Mouse (Mus musculus): ENCODE measurements around the gene Pkd1.

The Pkd1 gene

DNA sequence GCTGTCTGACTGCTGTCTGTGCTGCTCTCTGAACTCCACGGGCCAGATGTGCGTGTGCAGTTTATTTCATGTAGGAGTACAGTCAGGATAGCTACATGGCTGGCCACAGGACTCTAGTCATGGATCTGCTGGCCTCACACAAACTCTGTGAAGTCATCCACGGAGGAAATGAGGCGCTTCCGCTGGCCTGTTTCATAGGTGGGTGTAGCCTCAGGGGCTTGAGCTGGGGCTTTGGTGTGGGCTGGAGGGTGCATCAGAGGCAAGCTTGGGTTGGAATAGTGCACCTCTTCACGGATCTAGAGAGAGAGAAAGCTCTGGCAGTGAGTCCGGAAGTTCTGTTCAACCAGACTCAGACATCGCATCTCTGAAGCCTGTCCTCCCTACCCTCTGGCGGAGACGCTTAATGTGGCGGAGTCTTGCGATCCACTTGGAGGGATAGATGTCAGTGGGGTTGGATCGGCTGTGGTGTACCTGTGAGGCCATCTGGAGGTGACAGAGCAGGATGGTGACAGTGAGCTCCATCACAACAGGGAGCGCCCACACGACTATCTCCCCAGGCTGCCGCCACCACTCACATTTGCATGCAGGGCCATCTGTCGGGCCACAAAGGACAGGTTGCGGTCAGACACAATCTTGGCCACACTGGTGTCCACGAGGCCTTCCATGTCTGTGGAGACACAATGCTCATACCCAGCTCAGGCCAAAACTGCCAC, 47.0 kb downstream of the Pkd1 start:
- peaks cover 4% of the 10 kb centered on the region; the same call in 1 of the 2 replicates for H3K36me3 ChIP-seq (ENCODE audit: control insufficient read depth, insufficient read depth, low read length, poor library complexity, severe bottlenecking)

GRCm38 (mm10) chr17:24597989-24598388, 48.4 kb downstream of the Pkd1 start:
- H3K27me3 ChIP-seq (ENCODE audit: control insufficient read depth, insufficient read depth, low read length, poor library complexity, severe bottlenecking) = no peaks in the 10 kb centered on the region
- no peak for DNase-seq (ENCODE audit: low read depth, low spot score)
- H3K36me3 ChIP-seq (ENCODE audit: control insufficient read depth, insufficient read depth, low read length, poor library complexity, severe bottlenecking) = peaks cover 5% of the 10 kb centered on the region

More for the DNA sequence above, 47.0 kb downstream of the Pkd1 start:
- no peaks in the 10 kb centered on the region for H3K27me3 ChIP-seq (ENCODE audit: control insufficient read depth, insufficient read depth, low read length, poor library complexity, severe bottlenecking)
- no peak for DNase-seq (ENCODE audit: low read depth, low spot score)

- Histone ChIP-seq H3K27me3 (ENCODE audit: control insufficient read depth, insufficient read depth, low read length, poor library complexity, severe bottlenecking) (no peaks in the 10 kb centered on the region), H3K36me3 (ENCODE audit: control insufficient read depth, insufficient read depth, low read length, poor library complexity, severe bottlenecking) (peaks cover 5% of the 10 kb centered on the region)
- no peak for DNase-seq (ENCODE audit: low read depth, low spot score)
Measured at GRCm38 (mm10) chr17:24600502-24600901, 50.9 kb downstream of the Pkd1 start.

DNA sequence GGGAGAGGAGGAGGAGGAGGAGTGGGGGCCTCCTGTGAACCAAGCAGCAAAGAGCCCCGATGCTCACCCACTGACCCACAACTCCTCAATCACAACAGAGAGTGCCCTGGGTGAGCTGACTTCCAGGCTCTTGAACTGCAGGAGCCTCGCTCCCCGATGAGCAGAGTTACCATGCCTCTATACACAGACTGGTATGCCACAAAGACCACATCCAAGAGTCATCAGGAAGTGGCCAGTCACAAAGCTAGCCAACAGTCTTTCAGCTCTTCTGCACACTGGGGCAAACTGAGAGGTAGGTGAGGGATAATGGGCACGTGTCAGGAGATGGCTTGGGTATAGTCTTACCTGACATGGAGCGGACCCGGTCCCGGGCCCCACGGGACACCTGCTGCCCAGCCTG, 54.3 kb downstream of the Pkd1 start:
- DNase-seq (ENCODE audit: low read depth, low spot score) = no peak
- no peaks in the 10 kb centered on the region for H3K27me3 ChIP-seq (ENCODE audit: control insufficient read depth, insufficient read depth, low read length, poor library complexity, severe bottlenecking)
- peaks cover 1% of the 10 kb centered on the region for H3K36me3 ChIP-seq (ENCODE audit: control insufficient read depth, insufficient read depth, low read length, poor library complexity, severe bottlenecking)

DNA sequence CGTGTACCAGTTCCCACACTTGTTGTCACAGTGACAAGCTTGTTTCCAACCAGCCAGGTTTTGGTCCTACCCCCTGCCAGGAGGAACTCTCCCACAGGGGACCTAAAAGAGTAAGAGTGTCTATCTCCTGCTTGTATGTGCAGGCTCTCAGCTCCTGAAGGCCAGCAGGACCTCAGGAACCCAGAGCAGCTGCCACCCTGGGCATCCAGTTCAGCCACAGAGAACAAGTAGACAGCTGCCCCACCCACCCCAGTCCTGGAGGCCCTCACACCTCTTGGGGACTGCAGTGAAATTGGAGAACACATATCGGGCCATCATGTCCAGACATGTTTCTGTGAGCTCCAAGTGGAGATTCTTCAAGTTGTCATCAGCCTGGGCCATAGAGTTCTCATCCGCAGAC, 54.9 kb downstream of the Pkd1 start:
- no peak for DNase-seq (ENCODE audit: low read depth, low spot score)
- Histone ChIP-seq H3K36me3 (ENCODE audit: control insufficient read depth, insufficient read depth, low read length, poor library complexity, severe bottlenecking) (peaks cover 1% of the 10 kb centered on the region), H3K27me3 (ENCODE audit: control insufficient read depth, insufficient read depth, low read length, poor library complexity, severe bottlenecking) (no peaks in the 10 kb centered on the region)

- Histone ChIP-seq H3K27me3 (ENCODE audit: control insufficient read depth, insufficient read depth, low read length, poor library complexity, severe bottlenecking) (no peaks in the 10 kb centered on the region), H3K36me3 (ENCODE audit: control insufficient read depth, insufficient read depth, low read length, poor library complexity, severe bottlenecking) (no peaks in the 10 kb centered on the region; the same call in 1 of the 2 replicates)
- no peak for DNase-seq (ENCODE audit: low read depth, low spot score)
Measured at GRCm38 (mm10) chr17:24608370-24608769, 58.7 kb downstream of the Pkd1 start.

- DNase-seq (ENCODE audit: low read depth, low spot score) = no peak
- no peaks in the 10 kb centered on the region; the same call in 1 of the 2 replicates for H3K36me3 ChIP-seq (ENCODE audit: control insufficient read depth, insufficient read depth, low read length, poor library complexity, severe bottlenecking)
- no peaks in the 10 kb centered on the region for H3K27me3 ChIP-seq (ENCODE audit: control insufficient read depth, insufficient read depth, low read length, poor library complexity, severe bottlenecking)
Measured at GRCm38 (mm10) chr17:24608874-24609273, 59.2 kb downstream of the Pkd1 start.

DNA sequence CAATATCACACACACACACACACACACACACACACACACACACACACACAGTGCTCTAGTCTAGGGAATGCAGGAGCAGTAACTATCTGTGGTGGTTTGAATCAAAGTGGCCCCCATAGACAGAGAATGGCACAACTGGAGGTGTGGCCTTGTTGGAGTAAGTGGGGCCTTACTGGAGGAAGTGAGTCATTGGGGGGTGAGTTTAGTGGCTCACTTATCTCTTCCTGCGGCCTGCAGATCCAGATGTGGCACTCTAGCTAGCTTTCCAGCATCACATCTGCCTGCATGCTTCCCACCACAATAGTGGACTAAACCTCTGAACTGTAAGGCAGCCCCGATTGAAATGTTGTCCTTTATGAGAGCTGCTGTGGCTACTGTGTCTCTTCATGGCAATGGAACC, 61.1 kb downstream of the Pkd1 start:
- H3K36me3 ChIP-seq (ENCODE audit: control insufficient read depth, insufficient read depth, low read length, poor library complexity, severe bottlenecking) = peaks cover 4% of the 10 kb centered on the region; the same call in 1 of the 2 replicates
- H3K27me3 ChIP-seq (ENCODE audit: control insufficient read depth, insufficient read depth, low read length, poor library complexity, severe bottlenecking) = no peaks in the 10 kb centered on the region
- no peak for DNase-seq (ENCODE audit: low read depth, low spot score)

GRCm38 (mm10) chr17:24617561-24618194, 68.0 kb downstream of the Pkd1 start:
- DNase-seq (ENCODE audit: low read depth, low spot score) = no peak
- H3K36me3 ChIP-seq (ENCODE audit: control insufficient read depth, insufficient read depth, low read length, poor library complexity, severe bottlenecking) = peaks cover 9% of the 10 kb centered on the region
- H3K27me3 ChIP-seq (ENCODE audit: control insufficient read depth, insufficient read depth, low read length, poor library complexity, severe bottlenecking) = no peaks in the 10 kb centered on the region

GRCm38 (mm10) chr17:24625472-24625871, 75.8 kb downstream of the Pkd1 start:
- H3K36me3 ChIP-seq (ENCODE audit: control insufficient read depth, insufficient read depth, low read length, poor library complexity, severe bottlenecking) = peaks cover 4% of the 10 kb centered on the region; the same call in 1 of the 2 replicates
- H3K27me3 ChIP-seq (ENCODE audit: control insufficient read depth, insufficient read depth, low read length, poor library complexity, severe bottlenecking) = no peaks in the 10 kb centered on the region
- DNase-seq (ENCODE audit: low read depth, low spot score) = no peak

GRCm38 (mm10) chr17:24628646-24629045, 79.0 kb downstream of the Pkd1 start:
- Histone ChIP-seq H3K27me3 (ENCODE audit: control insufficient read depth, insufficient read depth, low read length, poor library complexity, severe bottlenecking) (no peaks in the 10 kb centered on the region), H3K36me3 (ENCODE audit: control insufficient read depth, insufficient read depth, low read length, poor library complexity, severe bottlenecking) (peaks cover 3% of the 10 kb centered on the region; the same call in 1 of the 2 replicates)
- peak; percentile 81 for DNase-seq (ENCODE audit: low read depth, low spot score)

- H3K27me3 ChIP-seq (ENCODE audit: control insufficient read depth, insufficient read depth, low read length, poor library complexity, severe bottlenecking) = no peaks in the 10 kb centered on the region
- no peak for DNase-seq (ENCODE audit: low read depth, low spot score)
- H3K36me3 ChIP-seq (ENCODE audit: control insufficient read depth, insufficient read depth, low read length, poor library complexity, severe bottlenecking) = no peaks in the 10 kb centered on the region; the same call in 1 of the 2 replicates
Measured at GRCm38 (mm10) chr17:24630072-24630471, 80.4 kb downstream of the Pkd1 start.

GRCm38 (mm10) chr17:24632167-24632812, 82.7 kb downstream of the Pkd1 start, which contains the start of the genes Tsc2 and Nthl1:
Gene Tsc2 (minus strand): TSS chr17:24632630.
Gene Nthl1 (plus strand): TSS chr17:24632680.
- no peaks in the 10 kb centered on the region for H3K27me3 ChIP-seq (ENCODE audit: control insufficient read depth, insufficient read depth, low read length, poor library complexity, severe bottlenecking)

DNA sequence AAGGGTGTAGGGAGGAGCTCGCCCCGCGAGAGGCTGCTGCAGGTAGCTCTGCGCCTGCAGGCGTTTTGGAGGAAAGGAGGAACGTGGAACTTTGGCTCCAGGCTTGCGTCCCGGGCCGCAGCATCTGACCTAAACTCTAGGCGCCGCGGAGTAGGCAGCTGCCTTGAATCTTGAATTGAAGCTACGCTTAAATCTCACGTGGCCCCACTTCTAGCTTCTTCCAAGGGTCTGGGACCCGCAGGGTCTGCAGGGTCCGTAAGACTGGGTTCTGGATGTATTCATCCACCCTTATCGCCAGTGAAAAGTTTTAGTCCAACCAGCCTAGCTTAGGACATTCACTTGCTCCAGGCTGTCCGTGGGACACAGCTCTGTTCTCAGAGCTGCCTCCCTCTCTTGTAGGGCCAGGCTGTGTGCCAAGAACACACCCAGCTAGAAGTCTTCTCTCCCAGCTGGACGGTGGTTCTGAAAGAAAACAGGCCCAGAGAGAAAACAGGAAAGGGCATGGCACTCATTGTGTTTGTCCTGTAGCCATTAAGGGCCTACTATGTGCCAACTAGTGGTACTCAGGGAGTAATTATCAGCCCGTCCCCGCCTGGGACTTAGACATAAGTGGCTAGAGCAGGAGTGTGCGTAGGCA, 83.3 kb downstream of the Pkd1 start:
- no peaks in the 10 kb centered on the region for H3K27me3 ChIP-seq (ENCODE audit: control insufficient read depth, insufficient read depth, low read length, poor library complexity, severe bottlenecking)
- no peak for DNase-seq (ENCODE audit: low read depth, low spot score)
- no peaks in the 10 kb centered on the region for H3K36me3 ChIP-seq (ENCODE audit: control insufficient read depth, insufficient read depth, low read length, poor library complexity, severe bottlenecking)

More at GRCm38 (mm10) chr17:24632167-24632812, 82.7 kb downstream of the Pkd1 start, which contains the start of the genes Tsc2 and Nthl1:
- peak; percentile 79 for DNase-seq (ENCODE audit: low read depth, low spot score)
- H3K36me3 ChIP-seq (ENCODE audit: control insufficient read depth, insufficient read depth, low read length, poor library complexity, severe bottlenecking) = no peaks in the 10 kb centered on the region

Data from splenic B cell, adult 2 months (primary cell).